Mouse (Mus musculus) layer of hippocampus, adult 8-10 months (tissue): Measurements from ENCODE around the gene Gpr132. TPM values are rescaled to one million over a fixed set of nuclear protein-coding genes. Genes with fewer than 3 reads are reported as not detected.

ENCODE experiments used
- total RNA-seq, 4 experiments: library from RNA; stranded (reverse); gene quantifications; 2 replicates each; pipeline ENCODE4 v1.2.4; 2022

The Gpr132 gene
- total RNA-seq, 4 experiments from 2014 or later: not detected

Other genes starting within 250 kb of the Gpr132 start
- gene Adssl1, start 248.2 kb downstream of the Gpr132 start, total RNA-seq: 10 to 100 TPM in 3 of 4 experiments, 1 to 10 TPM in 1; 9.6 to 30.4 (median 20.8) TPM
- gene Siva1, start 223.5 kb downstream of the Gpr132 start, total RNA-seq: 10 to 100 TPM; 20.8 to 23.5 (median 22.1) TPM
- 100 to 1,000 TPM; 153 to 162 (median 161) TPM for gene Akt1, start 193.3 kb downstream of the Gpr132 start, total RNA-seq
- 1 to 10 TPM in 3 of 4 experiments, under 1 TPM in 1; 0.98 to 2.2 (median 1.1) TPM for gene Zbtb42, start 189.4 kb downstream of the Gpr132 start, total RNA-seq
- gene Cep170b, start 147.8 kb downstream of the Gpr132 start, total RNA-seq: 100 to 1,000 TPM; 190 to 216 (median 203) TPM
- 10 to 100 TPM in 2 of 4 experiments, 1 to 10 TPM in 2; 7.3 to 36.6 (median 21.0) TPM for gene Pld4, start 107.6 kb downstream of the Gpr132 start, total RNA-seq
- gene Ahnak2, start 65.6 kb downstream of the Gpr132 start, total RNA-seq: 10 to 100 TPM in 2 of 4 experiments, 1 to 10 TPM in 2; 4.7 to 11.9 (median 8.2) TPM
- gene Clba1, start 59.3 kb downstream of the Gpr132 start, total RNA-seq: 10 to 100 TPM; 10.9 to 17.6 (median 14.0) TPM
- 10 to 100 TPM; 10.1 to 12.0 (median 11.1) TPM for gene Cdca4, start 38.8 kb downstream of the Gpr132 start, total RNA-seq
- gene Jag2, start 61.5 kb upstream of the Gpr132 start, total RNA-seq: 10 to 100 TPM; 47.1 to 61.1 (median 56.9) TPM
- gene Nudt14, start 73.9 kb upstream of the Gpr132 start, total RNA-seq: 10 to 100 TPM in 3 of 4 experiments, 1 to 10 TPM in 1; 9.7 to 12.1 (median 11.1) TPM
- gene Btbd6, start 108.3 kb upstream of the Gpr132 start, total RNA-seq: 10 to 100 TPM; 55.3 to 61.7 (median 58.9) TPM
- 10 to 100 TPM; 49.3 to 59.4 (median 57.4) TPM for gene Brf1, start 132.5 kb upstream of the Gpr132 start, total RNA-seq
- 100 to 1,000 TPM in 3 of 4 experiments, 10 to 100 TPM in 1; 89.5 to 110 (median 108) TPM for gene Pacs2, start 146.3 kb upstream of the Gpr132 start, total RNA-seq
- gene Tex22, start 206.3 kb upstream of the Gpr132 start, total RNA-seq: under 1 TPM; 0.34 to 0.87 (median 0.60) TPM
- 10 to 100 TPM; 70.5 to 74.8 (median 72.0) TPM for gene Mta1, start 230.1 kb upstream of the Gpr132 start, total RNA-seq